Mouse (Mus musculus) gastrocnemius, adult 2 months (tissue): ENCODE measurements around the gene Six5. TPM values are rescaled to one million over a fixed set of nuclear protein-coding genes. Genes with fewer than 3 reads are reported as not detected.
A peak's percentile ranks its signal among the peaks of the same experiment; 100 is the strongest.

ENCODE experiments used
- DNase-seq: peaks from one replicate; pipeline ENCODE4 v3.0.0; 2022
- H3K27ac ChIP-seq: fragments of 200-600 bp; 2 replicates; pipeline ENCODE4 v1.8.1; 2022; ENCODE audit warnings: mild to moderate bottlenecking
- H3K4me3 ChIP-seq: fragments of 200-600 bp; 2 replicates; pipeline ENCODE4 v1.8.1; 2022; ENCODE audit warnings: mild to moderate bottlenecking, moderate library complexity
- CTCF ChIP-seq: fragments of 200-600 bp; IDR thresholded peaks from 2 replicates; pipeline ENCODE4 v1.8.1; 2022; ENCODE audit warnings: antibody characterized with exemption, mild to moderate bottlenecking, moderate library complexity
- intact Hi-C: fragments of 180-260 bp; cut with DNase I; formaldehyde crosslinking; loops from one replicate; pipeline ENCODE4 v1.15.1; 2025
- long read RNA-seq, 2 experiments: library from polyadenylated mRNA; stranded (forward); transcript quantifications; one replicate each; pipeline ENCODE4 v2.0.0; 2021
- total RNA-seq, 2 experiments: library from RNA; stranded (reverse); gene quantifications; 2 replicates each; pipeline ENCODE4 v1.2.3; 2021

Gene Six5
- total RNA-seq, result 1 to 10 TPM in 1 of 2 experiments, under 1 TPM in 1; 0.89 to 2.3 TPM
- long read RNA-seq, experiment 1, partial matches to known transcripts, result 2 of 6 reads
- long read RNA-seq, experiment 1, other reads (novel, unspliced or antisense), result 1 of 6 reads
- long read RNA-seq, experiment 2, partial matches to known transcripts, result 0 of 2 reads
- long read RNA-seq, experiment 2, other reads (novel, unspliced or antisense), result 0 of 2 reads

- H3K4me3 ChIP-seq, result peak within 1 kb of the TSS; percentile 90
- intact Hi-C loops, result loop anchor here (5.0 kb wide), 1 partner anchor 87 kb away; no protein-coding TSS in a partner anchor
- H3K27ac ChIP-seq, result peak within 1 kb of the TSS; percentile 94
- peak; percentile 83 for DNase-seq
- no peak for TF ChIP-seq CTCF
Observed at GRCm38 (mm10) chr7:19094471-19094825, at the start of gene Six5. Gene Six5 (plus strand): TSS chr7:19094594.

- no peak for DNase-seq
- intact Hi-C loops, result no loop called here
- no peak for TF ChIP-seq CTCF
- no peak overlapping the region for H3K4me3 ChIP-seq
- no peak overlapping the region for H3K27ac ChIP-seq
Observed at GRCm38 (mm10) chr7:19044616-19045015, 49.8 kb upstream of the Six5 start.

- intact Hi-C loops, result no loop called here
- H3K4me3 ChIP-seq, result no peak overlapping the region
- DNase-seq, result peak; percentile 88
- H3K27ac ChIP-seq, result peak overlapping the region; percentile 69
- TF ChIP-seq CTCF, result peak; percentile 14; the same call in 1 of the 2 replicates
Observed at GRCm38 (mm10) chr7:19046286-19047069, 47.9 kb upstream of the Six5 start.

- no peak for TF ChIP-seq CTCF
- Histone ChIP-seq H3K4me3 (no peak overlapping the region), H3K27ac (no peak overlapping the region)
- DNase-seq, result no peak
- intact Hi-C loops, result no loop called here
Observed at GRCm38 (mm10) chr7:19048006-19048527, 46.3 kb upstream of the Six5 start.

- no peak for DNase-seq
- TF ChIP-seq CTCF, result no peak
- no peak overlapping the region for H3K27ac ChIP-seq
- intact Hi-C loops, result no loop called here
- H3K4me3 ChIP-seq, result no peak overlapping the region
Observed at GRCm38 (mm10) chr7:19049252-19049651, 45.1 kb upstream of the Six5 start.

- intact Hi-C loops, result no loop called here
Observed at GRCm38 (mm10) chr7:19050172-19050571, 44.2 kb upstream of the Six5 start.

GRCm38 (mm10) chr7:19051161-19051560 lies 43.2 kb upstream of the Six5 start:
- TF ChIP-seq CTCF, result no peak
- H3K4me3 ChIP-seq, result no peak overlapping the region
- intact Hi-C loops, result no loop called here

More at GRCm38 (mm10) chr7:19050172-19050571, 44.2 kb upstream of the Six5 start:
- no peak for DNase-seq
- TF ChIP-seq CTCF, result no peak
- no peak overlapping the region for H3K4me3 ChIP-seq
- H3K27ac ChIP-seq, result no peak overlapping the region

GRCm38 (mm10) chr7:19052345-19053135 lies 41.9 kb upstream of the Six5 start:
- Histone ChIP-seq H3K4me3 (no peak overlapping the region), H3K27ac (peak overlapping the region; percentile 84)
- intact Hi-C loops, result no loop called here
- TF ChIP-seq CTCF, result peak; percentile 14; the same call in 1 of the 2 replicates
- peak; percentile 87 for DNase-seq

More at GRCm38 (mm10) chr7:19051161-19051560, 43.2 kb upstream of the Six5 start:
- H3K27ac ChIP-seq, result peak overlapping the region; percentile 46
- peak; percentile 46 for DNase-seq

- Histone ChIP-seq H3K27ac (peak overlapping the region; percentile 74), H3K4me3 (no peak overlapping the region)
- TF ChIP-seq CTCF, result no peak
- DNase-seq, result no peak
- intact Hi-C loops, result no loop called here
Observed at GRCm38 (mm10) chr7:19053136-19053532, 41.3 kb upstream of the Six5 start.

GRCm38 (mm10) chr7:19054047-19054776 lies 40.2 kb upstream of the Six5 start, which contains the start of gene Rsph6a:
Gene Rsph6a (plus strand): TSS chr7:19054690.
- DNase-seq, result peak; percentile 61
- peak; percentile 58 for TF ChIP-seq CTCF
- Histone ChIP-seq H3K27ac (no peak within 1 kb of the TSS), H3K4me3 (no peak within 1 kb of the TSS)
- intact Hi-C loops, result no loop called here

GRCm38 (mm10) chr7:19054777-19055076 lies 39.7 kb upstream of the Six5 start:
- intact Hi-C loops, result no loop called here
- no peak overlapping the region for H3K4me3 ChIP-seq
- no peak for DNase-seq
- no peak overlapping the region for H3K27ac ChIP-seq
- TF ChIP-seq CTCF, result no peak

- Histone ChIP-seq H3K4me3 (no peak overlapping the region), H3K27ac (no peak overlapping the region)
- intact Hi-C loops, result no loop called here
- TF ChIP-seq CTCF, result no peak
- no peak for DNase-seq
Observed at GRCm38 (mm10) chr7:19055108-19055507, 39.3 kb upstream of the Six5 start.
